Mouse (Mus musculus) erythroblast, embryonic 14.5 days (primary cell): ENCODE data around the gene Pcsk5. TPM values are rescaled to one million over a fixed set of nuclear protein-coding genes. Genes with fewer than 3 reads are reported as not detected.

Experiments used
- H3K27me3 ChIP-seq: 2 replicates; pipeline ENCODE4 v1.6.1; 2012; ENCODE audit warnings: inconsistent platforms; ENCODE audit not compliant: control insufficient read depth
- H3K36me3 ChIP-seq: 2 replicates; pipeline ENCODE4 v1.6.1; 2012; ENCODE audit warnings: mild to moderate bottlenecking, inconsistent platforms; ENCODE audit not compliant: control insufficient read depth
- H3K4me1 ChIP-seq: 2 replicates; pipeline ENCODE4 v1.6.1; 2012; ENCODE audit warnings: inconsistent platforms; ENCODE audit not compliant: control insufficient read depth
- H3K4me3 ChIP-seq: replicated peaks from 2 replicates; pipeline ENCODE3; 2012; ENCODE audit warnings: moderate library complexity, mild to moderate bottlenecking, inconsistent platforms
- H3K9me3 ChIP-seq: 2 replicates; pipeline ENCODE4 v1.6.1; 2012; ENCODE audit warnings: low read length, inconsistent platforms, mixed read lengths; ENCODE audit not compliant: control insufficient read depth
- GATA1 ChIP-seq: IDR thresholded peaks from 2 replicates; pipeline ENCODE4 v1.6.1; 2012; ENCODE audit warnings: low read length, inconsistent platforms, mixed read lengths
- TAL1 ChIP-seq: IDR thresholded peaks from 3 replicates; pipeline ENCODE4 v1.6.1; 2012; ENCODE audit warnings: low read length, inconsistent platforms, mixed read lengths
- polyA plus RNA-seq: library from polyadenylated mRNA; stranded (reverse); fragments of >175 nt; gene quantifications from 2 replicates; pipeline ENCODE4 v1.2.3, GENCODE M21; 2012

The Pcsk5 gene
- polyA plus RNA-seq, 1 experiment = not detected

DNA sequence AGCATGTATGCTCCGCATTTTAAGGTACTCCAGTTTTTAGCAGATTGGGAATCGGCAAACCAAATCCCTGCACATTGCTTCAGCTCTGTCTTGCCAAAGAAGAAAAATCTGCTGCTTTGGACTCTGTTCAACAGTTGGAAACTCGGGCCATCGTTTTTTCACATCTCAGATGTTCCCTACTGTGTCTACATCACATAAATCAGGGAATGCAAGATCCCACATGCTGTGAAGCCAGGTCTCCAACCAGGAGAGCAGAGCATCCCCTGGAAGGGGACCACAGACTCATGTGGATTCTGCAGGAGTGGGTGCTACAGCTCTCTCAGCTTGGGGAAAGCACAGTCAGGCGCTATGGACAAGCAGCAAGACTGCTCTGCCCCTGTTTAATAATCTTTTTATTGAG lies 18.4 kb downstream of the Pcsk5 start:
- Histone ChIP-seq H3K4me1 (no peaks in the 10 kb centered on the region), H3K9me3 (no peaks in the 10 kb centered on the region), H3K36me3 (no peaks in the 10 kb centered on the region), H3K27me3 (no peaks in the 10 kb centered on the region), H3K4me3 (no peak overlapping the region)
- TF ChIP-seq GATA1 (no peak), TAL1 (no peak)

DNA sequence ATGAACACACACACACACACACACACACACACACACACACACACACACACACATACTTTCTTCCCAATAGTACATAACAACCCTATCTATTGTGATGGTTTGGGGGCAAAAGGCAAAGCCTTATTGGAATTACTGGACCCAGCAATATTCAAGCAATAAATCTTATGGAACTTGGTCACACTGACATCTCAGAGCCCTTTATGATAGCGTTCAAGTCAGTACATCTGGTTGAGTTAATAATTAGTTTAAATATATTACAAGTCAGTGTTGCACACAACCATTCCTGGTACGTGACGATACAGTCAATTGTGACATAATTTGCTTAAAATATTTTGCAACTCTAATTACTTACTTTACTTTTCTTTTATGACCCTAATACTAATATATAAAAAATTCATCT lies 22.4 kb downstream of the Pcsk5 start:
- H3K4me3 ChIP-seq = no peak overlapping the region
- TF ChIP-seq TAL1 (no peak), GATA1 (no peak)

DNA sequence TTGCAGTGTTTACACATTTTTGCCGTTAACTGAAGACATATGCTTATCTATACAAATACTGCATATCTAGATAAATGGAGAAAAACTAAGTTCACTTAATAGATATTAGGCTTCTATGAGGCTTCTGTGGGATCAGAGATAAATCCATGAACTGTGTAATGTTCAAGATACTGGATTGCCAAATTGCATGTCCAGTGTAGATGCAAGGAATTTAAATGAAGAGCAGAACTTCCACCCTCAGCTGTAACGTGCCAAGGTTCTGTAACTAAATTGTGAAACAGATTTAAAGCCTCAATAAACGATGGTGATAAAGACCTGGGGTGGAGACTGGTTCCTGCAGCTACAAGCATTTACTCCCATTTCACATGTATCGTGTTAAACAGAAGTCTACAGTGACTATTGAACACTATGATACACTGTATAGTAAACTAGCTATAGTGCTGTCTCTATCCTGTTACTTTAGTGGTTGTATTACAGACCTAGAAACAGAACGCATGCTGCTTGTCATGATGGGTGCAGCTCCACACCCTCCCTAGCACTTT lies 23.9 kb downstream of the Pcsk5 start:
- Histone ChIP-seq H3K9me3 (no peaks in the 10 kb centered on the region), H3K4me1 (no peaks in the 10 kb centered on the region), H3K36me3 (no peaks in the 10 kb centered on the region), H3K27me3 (no peaks in the 10 kb centered on the region), H3K4me3 (no peak overlapping the region)
- TF ChIP-seq GATA1 = no peak
- TF ChIP-seq TAL1 = no peak

More for the DNA sequence above, 22.4 kb downstream of the Pcsk5 start:
- Histone ChIP-seq H3K4me1 (no peaks in the 10 kb centered on the region), H3K36me3 (no peaks in the 10 kb centered on the region), H3K27me3 (no peaks in the 10 kb centered on the region), H3K9me3 (no peaks in the 10 kb centered on the region)

DNA sequence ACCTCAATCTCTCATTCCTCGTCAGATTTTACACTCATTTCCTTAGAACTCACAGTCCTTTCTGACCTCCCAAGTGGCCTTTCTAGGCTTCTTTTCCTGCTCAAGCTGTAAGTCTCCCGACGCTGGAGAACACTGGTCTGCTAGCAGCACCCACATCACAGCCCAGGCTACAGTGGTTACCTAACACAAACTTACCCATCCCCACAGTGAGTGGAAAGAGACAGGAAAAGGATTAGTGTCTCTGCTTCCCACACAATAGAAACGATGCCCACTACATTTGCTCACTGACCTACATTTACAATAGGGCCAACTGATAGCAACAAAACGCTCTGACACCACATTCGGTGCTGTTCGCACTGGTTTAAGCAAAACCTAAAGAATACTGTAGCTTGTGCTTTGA lies 24.8 kb downstream of the Pcsk5 start:
- no peaks in the 10 kb centered on the region for H3K36me3 ChIP-seq
- no peak overlapping the region for H3K4me3 ChIP-seq
- no peaks in the 10 kb centered on the region for H3K4me1 ChIP-seq
- TF ChIP-seq TAL1 (no peak), GATA1 (no peak)
- H3K27me3 ChIP-seq = no peaks in the 10 kb centered on the region
- no peaks in the 10 kb centered on the region for H3K9me3 ChIP-seq

DNA sequence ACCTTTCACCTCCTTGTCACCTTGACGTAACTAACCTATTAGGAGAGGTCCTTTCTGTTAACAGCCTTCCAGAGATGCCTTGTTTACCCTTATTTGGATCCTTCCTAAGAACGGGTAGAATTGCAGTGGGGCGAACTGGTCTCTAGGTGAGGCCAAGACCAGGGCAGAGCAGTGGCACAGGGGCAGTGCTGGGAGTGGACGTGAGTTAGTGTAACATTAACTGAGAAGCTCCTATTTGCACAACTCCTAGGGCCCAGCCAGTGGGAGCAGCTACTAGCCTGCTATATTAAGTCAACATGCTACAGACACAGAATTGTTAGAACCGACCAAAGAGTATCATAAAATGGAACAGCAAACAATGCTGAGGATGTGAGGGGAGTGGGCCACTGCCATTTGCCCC lies 30.8 kb downstream of the Pcsk5 start:
- no peak overlapping the region for H3K4me3 ChIP-seq
- no peaks in the 10 kb centered on the region for H3K27me3 ChIP-seq
- H3K36me3 ChIP-seq = no peaks in the 10 kb centered on the region
- no peaks in the 10 kb centered on the region for H3K4me1 ChIP-seq
- TF ChIP-seq GATA1 (no peak), TAL1 (no peak)
- H3K9me3 ChIP-seq = no peaks in the 10 kb centered on the region

DNA sequence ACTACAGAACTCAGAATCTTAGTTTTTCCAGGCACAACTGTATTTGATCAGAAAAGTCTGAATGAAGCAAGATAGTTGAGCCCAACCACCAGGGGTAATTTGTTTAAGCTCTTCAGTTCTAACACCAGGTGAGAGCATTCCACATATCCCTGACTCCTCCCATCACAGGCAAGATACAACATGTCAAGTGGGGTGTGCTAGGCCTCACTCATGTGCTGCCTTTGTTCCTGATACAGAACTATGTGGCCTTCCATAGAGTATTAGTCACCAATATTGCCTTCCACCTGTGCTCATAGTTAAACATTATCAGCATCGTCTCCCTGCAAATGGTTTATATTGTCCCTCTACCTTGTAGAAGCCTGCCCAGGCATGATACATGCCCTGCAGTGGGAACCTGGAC lies 36.6 kb downstream of the Pcsk5 start:
- Histone ChIP-seq H3K27me3 (no peaks in the 10 kb centered on the region), H3K4me1 (no peaks in the 10 kb centered on the region), H3K36me3 (no peaks in the 10 kb centered on the region), H3K9me3 (no peaks in the 10 kb centered on the region), H3K4me3 (no peak overlapping the region)
- TF ChIP-seq GATA1 (no peak), TAL1 (no peak)

DNA sequence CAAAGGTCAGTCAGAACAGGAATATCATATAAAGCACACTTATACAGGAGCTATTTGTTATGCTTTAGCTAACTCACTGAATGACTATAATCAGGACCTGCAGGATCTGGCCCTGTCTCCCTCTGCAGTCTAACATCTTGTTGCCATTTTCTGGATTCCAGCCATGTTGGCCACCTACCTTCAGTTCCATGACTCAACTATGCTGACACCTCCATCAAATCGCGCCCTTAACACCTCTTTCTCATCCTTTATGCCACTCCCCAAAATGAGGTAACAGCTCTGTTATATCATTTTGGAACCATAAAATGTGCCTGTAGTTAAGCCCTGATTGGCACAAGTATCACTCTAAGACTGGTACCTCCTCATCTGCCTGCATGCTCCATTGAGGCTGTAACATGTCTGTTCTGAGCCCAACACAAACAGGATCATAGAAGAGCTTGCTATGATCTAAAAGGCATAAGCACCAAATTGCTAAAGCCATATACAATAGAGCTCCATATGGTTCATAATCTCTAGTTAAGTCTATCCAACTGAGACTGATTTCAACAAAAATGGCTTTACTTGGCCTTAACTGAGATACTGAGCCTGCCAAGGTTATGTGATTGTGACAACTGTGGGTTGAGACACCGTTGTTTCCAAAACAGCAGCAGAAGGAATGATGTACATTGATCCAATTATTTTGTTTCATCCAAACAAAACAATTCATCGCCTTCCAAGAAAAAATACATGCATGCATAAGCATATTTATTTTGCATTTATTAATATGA lies 37.8 kb downstream of the Pcsk5 start:
- Histone ChIP-seq H3K36me3 (no peaks in the 10 kb centered on the region), H3K9me3 (no peaks in the 10 kb centered on the region), H3K27me3 (no peaks in the 10 kb centered on the region), H3K4me3 (no peak overlapping the region), H3K4me1 (no peaks in the 10 kb centered on the region)
- no peak for TF ChIP-seq TAL1
- no peak for TF ChIP-seq GATA1

DNA sequence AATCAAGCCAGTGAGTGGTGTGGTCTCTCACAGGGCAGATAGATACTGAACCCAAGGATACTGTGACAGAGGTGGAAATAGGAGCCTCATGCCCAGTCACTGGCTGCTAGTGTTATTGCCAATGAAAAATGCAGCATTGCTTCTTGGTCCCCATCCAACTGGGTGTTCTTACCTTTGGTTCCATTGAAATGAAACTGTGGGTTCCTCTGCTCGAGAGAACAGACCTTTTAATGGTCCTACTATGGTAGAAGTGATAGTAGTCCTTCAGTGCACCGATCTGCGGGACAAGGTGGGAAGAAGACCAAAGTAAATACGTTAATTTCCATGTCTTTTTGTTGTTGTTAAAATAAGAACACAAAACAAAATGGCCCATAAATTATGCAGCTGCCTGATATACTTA lies 44.0 kb downstream of the Pcsk5 start:
- no peaks in the 10 kb centered on the region for H3K9me3 ChIP-seq
- no peak overlapping the region for H3K4me3 ChIP-seq
- no peaks in the 10 kb centered on the region for H3K4me1 ChIP-seq
- TF ChIP-seq GATA1 (no peak), TAL1 (no peak)
- no peaks in the 10 kb centered on the region for H3K36me3 ChIP-seq
- H3K27me3 ChIP-seq = no peaks in the 10 kb centered on the region

DNA sequence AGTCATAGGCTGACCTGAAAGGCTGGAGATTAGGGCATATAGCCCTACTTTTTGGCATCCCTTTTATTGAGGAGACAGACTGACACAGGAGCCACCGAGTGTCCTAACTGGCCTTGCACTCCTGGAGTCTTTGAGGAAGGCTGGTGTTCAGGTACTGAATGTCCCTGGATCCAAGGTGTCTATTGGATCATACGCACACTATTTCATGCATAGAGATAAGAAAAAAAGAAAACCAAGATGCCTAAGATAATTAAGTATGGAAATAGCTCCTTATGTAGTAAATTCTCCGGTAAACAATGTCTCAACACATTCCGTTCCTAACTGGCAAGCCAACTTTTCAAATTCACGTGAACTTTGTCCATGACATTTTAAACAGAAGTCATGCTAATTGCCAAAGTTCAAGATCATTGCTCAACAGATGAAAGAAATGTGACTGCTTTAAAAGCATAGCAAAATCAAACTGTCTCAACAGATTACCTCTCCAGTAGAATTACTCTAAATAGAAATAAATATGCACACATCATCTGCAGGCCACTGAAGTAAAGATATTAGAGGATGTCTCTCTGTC lies 45.9 kb downstream of the Pcsk5 start:
- no peaks in the 10 kb centered on the region for H3K27me3 ChIP-seq
- TF ChIP-seq GATA1 (no peak), TAL1 (no peak)
- H3K9me3 ChIP-seq = no peaks in the 10 kb centered on the region
- no peaks in the 10 kb centered on the region for H3K4me1 ChIP-seq
- H3K4me3 ChIP-seq = no peak overlapping the region
- no peaks in the 10 kb centered on the region for H3K36me3 ChIP-seq
